Mouse (Mus musculus) limb, embryonic 14.5 days (tissue): ENCODE data around the gene Alg2. TPM values are rescaled to one million over a fixed set of nuclear protein-coding genes. Genes with fewer than 3 reads are reported as not detected.

ENCODE experiments used
- ATAC-seq: fragments of 200-750 bp; cut with Nextera tagmentation; 2 replicates; pipeline ENCODE4 v1.8.0; 2017; ENCODE audit warnings: low read depth, moderate number of reproducible peaks, moderate TSS enrichment; ENCODE audit not compliant: low FRiP score
- DNase-seq: peaks from one replicate; pipeline ENCODE4 v3.0.0-alpha.2; 2015; ENCODE audit warnings: low spot score
- H3K27ac ChIP-seq: fragments of 300-500 bp; sonication (generic); replicated peaks from 2 replicates; pipeline ENCODE4 v1.5.1; 2014; ENCODE audit warnings: low read depth, mild to moderate bottlenecking, low read length, moderate library complexity, mixed read lengths
- H3K27me3 ChIP-seq: fragments of 300-500 bp; sonication (generic); 2 replicates; pipeline ENCODE4 v1.6.1; 2014; ENCODE audit warnings: low read length, mixed read lengths; ENCODE audit not compliant: control insufficient read depth, insufficient read depth
- H3K36me3 ChIP-seq: fragments of 300-500 bp; sonication (generic); 2 replicates; pipeline ENCODE4 v1.6.1; 2014; ENCODE audit warnings: mild to moderate bottlenecking, low read length, moderate library complexity, mixed read lengths; ENCODE audit not compliant: control insufficient read depth, insufficient read depth
- H3K4me1 ChIP-seq: fragments of 300-500 bp; sonication (generic); 2 replicates; pipeline ENCODE4 v1.6.1; 2014; ENCODE audit warnings: antibody characterized with exemption, low read length, mixed read lengths; ENCODE audit not compliant: control insufficient read depth, insufficient read depth
- H3K4me2 ChIP-seq: fragments of 300-500 bp; sonication (generic); replicated peaks from 2 replicates; pipeline ENCODE4 v1.6.1; 2014; ENCODE audit warnings: low read depth, mild to moderate bottlenecking, low read length, moderate library complexity; ENCODE audit not compliant: severe bottlenecking
- H3K4me3 ChIP-seq: fragments of 300-500 bp; sonication (generic); replicated peaks from 2 replicates; pipeline ENCODE4 v1.5.1; 2014; ENCODE audit warnings: low read length
- H3K9ac ChIP-seq: fragments of 300-500 bp; sonication (generic); 2 replicates; pipeline ENCODE4 v1.6.1; 2014; ENCODE audit warnings: mild to moderate bottlenecking, low read depth, low read length, moderate library complexity; ENCODE audit not compliant: severe bottlenecking
- H3K9me3 ChIP-seq: fragments of 300-500 bp; sonication (generic); 2 replicates; pipeline ENCODE4 v1.6.1; 2016; ENCODE audit warnings: low read length; ENCODE audit not compliant: control insufficient read depth
- POLR2A ChIP-seq: fragments of 200-500 bp; IDR thresholded peaks from 2 replicates; pipeline ENCODE4 v1.8.0; 2012; ENCODE audit warnings: inconsistent platforms, mild to moderate bottlenecking, moderate library complexity, borderline replicate concordance; ENCODE audit not compliant: insufficient read depth, insufficient read length; ENCODE audit errors: extremely low read depth
- WGBS: fragments of 180-500 bp; shearing (Covaris S2); extraction: QIAGEN DNeasy Blood & Tissue Kit; methylation state at CpG from one replicate; pipeline ENCODE4 v1.1.7; 2014; 5-methylcytosine and 5-hydroxymethylcytosine counted together
- polyA plus RNA-seq, 2 experiments: library from polyadenylated mRNA; depleted of rRNA in 1 of 2; stranded (reverse) in 1 of 2; unstranded in 1 of 2; fragments of >200 nt; fragmentation: Nextera tagmentation in 1 of 2; extraction: Ambion mirVana in 1 of 2; gene quantifications; 2 replicates each; pipeline versions ENCODE4 v1.2.1 to v1.2.3; 2012 to 2014

Alg2 gene
- polyA plus RNA-seq (2012; rRNA removed) (37.3 and 42.3 TPM in 2 replicates), polyA plus RNA-seq (2014; fragmentation: Nextera tagmentation; extraction: Ambion mirVana) (68.1 and 74.0 TPM in 2 replicates)

GRCm38 (mm10) chr4:47473968-47474729 lies at the start of gene Alg2, which contains the start of gene Sec61b:
Gene Alg2, minus strand, starts transcription at chr4:47474333.
Gene Sec61b, plus strand, starts transcription at chr4:47474658.
- Histone ChIP-seq H3K9ac (peak within 1 kb of the TSS; percentile 87), H3K27ac (peak within 1 kb of the TSS; percentile 94), H3K27me3 (no peaks in the 10 kb centered on the region), H3K4me3 (peak within 1 kb of the TSS; percentile 79), H3K36me3 (peaks cover 61% of the 10 kb centered on the region), H3K4me2 (peak within 1 kb of the TSS; percentile 61), H3K4me1 (peaks cover 16% of the 10 kb centered on the region), H3K9me3 (peaks cover 12% of the 10 kb centered on the region)
- DNase-seq, result peak; percentile 99
- peak; percentile 98 for ATAC-seq
- TF ChIP-seq POLR2A, result peak; percentile 84; the same call in 1 of the 2 replicates
- under 1% methylated on average over 56 of the region's 58 CpGs for WGBS

GRCm38 (mm10) chr4:47521884-47522605 lies 47.9 kb upstream of the Alg2 start:
- Histone ChIP-seq H3K9me3 (no peaks in the 10 kb centered on the region), H3K4me2 (no peak overlapping the region), H3K4me3 (no peak overlapping the region), H3K4me1 (no peaks in the 10 kb centered on the region), H3K27me3 (no peaks in the 10 kb centered on the region), H3K27ac (no peak overlapping the region), H3K36me3 (no peaks in the 10 kb centered on the region), H3K9ac (no peak overlapping the region)
- 89% methylated on average over 6 of the region's 6 CpGs for WGBS
- TF ChIP-seq POLR2A, result no peak
- peak; percentile 47; the same call in 1 of the 2 replicates for ATAC-seq
- peak; percentile 58 for DNase-seq

GRCm38 (mm10) chr4:47520076-47520475 lies 45.9 kb upstream of the Alg2 start:
- Histone ChIP-seq H3K4me2 (no peak overlapping the region), H3K4me3 (no peak overlapping the region), H3K4me1 (no peaks in the 10 kb centered on the region), H3K9me3 (no peaks in the 10 kb centered on the region), H3K9ac (no peak overlapping the region), H3K27me3 (no peaks in the 10 kb centered on the region), H3K36me3 (no peaks in the 10 kb centered on the region), H3K27ac (no peak overlapping the region)
- no peak for TF ChIP-seq POLR2A
- no peak for ATAC-seq
- 65% methylated on average over 4 of the region's 4 CpGs for WGBS
- DNase-seq, result no peak

- Histone ChIP-seq H3K36me3 (no peaks in the 10 kb centered on the region), H3K4me2 (no peak overlapping the region), H3K4me3 (no peak overlapping the region), H3K27ac (no peak overlapping the region), H3K9me3 (no peaks in the 10 kb centered on the region), H3K4me1 (no peaks in the 10 kb centered on the region), H3K27me3 (no peaks in the 10 kb centered on the region), H3K9ac (no peak overlapping the region)
- no peak for TF ChIP-seq POLR2A
- WGBS, result 59% methylated on average over 12 of the region's 12 CpGs
- peak; percentile 67 for ATAC-seq
- DNase-seq, result no peak
These were observed 44.5 kb upstream of the Alg2 start for GRCm38 (mm10) chr4:47518551-47519181.
